Mouse (Mus musculus) forebrain, embryonic 14.5 days (tissue): Measurements from ENCODE around the gene Cd302. TPM values are rescaled to one million over a fixed set of nuclear protein-coding genes. Genes with fewer than 3 reads are reported as not detected.

Experiments used
- ATAC-seq: fragments of 200-750 bp; cut with Nextera tagmentation; 2 replicates; pipeline ENCODE4 v1.8.0; 2017; ENCODE audit warnings: mild to moderate bottlenecking, moderate library complexity
- DNase-seq: peaks from one replicate; pipeline ENCODE4 v3.0.0-alpha.2; 2015; ENCODE audit warnings: low spot score
- H3K27ac ChIP-seq: fragments of 300-500 bp; sonication (generic); 2 replicates; pipeline ENCODE4 v1.5.1; 2014; ENCODE audit warnings: low read depth, mild to moderate bottlenecking, control low read depth, low read length, moderate library complexity
- H3K27me3 ChIP-seq: fragments of 300-500 bp; sonication (generic); replicated peaks from 2 replicates; pipeline ENCODE4 v1.6.1; 2014; ENCODE audit warnings: low read length, control low read depth, mixed read lengths; ENCODE audit not compliant: control insufficient read depth, insufficient read depth
- H3K36me3 ChIP-seq: fragments of 300-500 bp; sonication (generic); 2 replicates; pipeline ENCODE4 v1.6.1; 2014; ENCODE audit warnings: low read length, control low read depth; ENCODE audit not compliant: control insufficient read depth, insufficient read depth
- H3K4me1 ChIP-seq: fragments of 300-500 bp; sonication (generic); 2 replicates; pipeline ENCODE4 v1.6.1; 2014; ENCODE audit warnings: antibody characterized with exemption, low read length, control low read depth; ENCODE audit not compliant: control insufficient read depth, insufficient read depth
- H3K4me2 ChIP-seq: fragments of 300-500 bp; sonication (generic); 2 replicates; pipeline ENCODE4 v1.6.1; 2014; ENCODE audit warnings: mild to moderate bottlenecking, control low read depth, low read length
- H3K4me3 ChIP-seq: fragments of 300-500 bp; sonication (generic); 2 replicates; pipeline ENCODE4 v1.5.1; 2014; ENCODE audit warnings: low read depth, low read length, control low read depth
- H3K9ac ChIP-seq: fragments of 300-500 bp; sonication (generic); 2 replicates; pipeline ENCODE4 v1.6.1; 2014; ENCODE audit warnings: mild to moderate bottlenecking, low read length, control low read depth, moderate library complexity
- H3K9me3 ChIP-seq: fragments of 300-500 bp; sonication (generic); replicated peaks from 2 replicates; pipeline ENCODE4 v1.6.1; 2016; ENCODE audit warnings: low read length, control low read depth, mixed read lengths; ENCODE audit not compliant: control insufficient read depth
- WGBS: fragments of 180-500 bp; shearing (Covaris S2); extraction: QIAGEN DNeasy Blood & Tissue Kit; methylation state at CpG from one replicate; pipeline ENCODE4 v1.1.7; 2014; 5-methylcytosine and 5-hydroxymethylcytosine counted together
- polyA plus RNA-seq: library from polyadenylated mRNA; unstranded; fragments of >200 nt; fragmentation: Nextera tagmentation; extraction: Ambion mirVana; gene quantifications from 2 replicates; pipeline ENCODE4 v1.2.1, GENCODE M21; 2014

Gene Cd302
- 12.2 and 12.6 TPM in 2 replicates for polyA plus RNA-seq

DNA sequence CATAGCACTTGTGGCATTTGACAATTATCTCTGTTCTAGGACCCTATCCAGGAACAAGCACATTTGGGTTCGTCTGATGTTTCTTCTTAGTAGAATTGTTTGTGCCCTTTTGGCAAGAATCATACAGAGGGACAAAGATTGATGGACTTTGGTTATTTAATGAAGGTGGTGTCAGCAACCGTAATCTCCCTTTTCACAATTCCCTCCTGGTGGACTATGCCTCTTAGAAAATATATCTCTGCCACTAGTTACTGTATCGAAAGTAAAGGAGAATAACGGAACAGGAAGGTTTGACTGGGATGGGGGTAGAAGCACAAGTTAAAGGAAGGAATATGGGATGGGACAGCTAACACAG lies at the start of gene Cd302:
Gene Cd302, minus strand, starts transcription at position 22 of the 355 bp plus-strand sequence.
- 59% methylated on average over 4 of the region's 4 CpGs for WGBS
- H3K4me3 ChIP-seq: peak within 1 kb of the TSS; percentile 42

DNA sequence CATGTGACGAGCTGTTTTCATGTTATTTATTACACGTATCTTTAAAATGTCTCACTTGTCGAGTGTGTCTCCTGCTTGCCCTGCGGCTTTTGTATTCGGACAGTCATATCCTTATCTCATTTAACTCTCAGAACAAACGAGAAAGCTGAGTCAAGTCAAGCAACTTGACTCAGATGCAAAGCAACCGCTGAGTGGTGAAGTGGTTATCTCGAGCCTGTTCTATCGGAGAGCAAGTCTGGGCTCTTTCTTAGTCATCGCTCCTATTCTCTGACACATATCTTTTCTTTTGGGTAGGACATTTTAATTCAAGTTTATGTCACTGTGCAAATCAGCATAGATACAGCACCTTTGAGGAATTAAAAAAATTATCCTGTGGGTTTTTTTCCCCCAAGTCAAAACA lies 44.4 kb upstream of the Cd302 start:
- no peak overlapping the region for H3K4me3 ChIP-seq
- ATAC-seq (no peak), DNase-seq (no peak)
- H3K27ac ChIP-seq: no peak overlapping the region
- H3K9me3 ChIP-seq: no peaks in the 10 kb centered on the region
- 92% methylated on average over 10 of the region's 10 CpGs for WGBS
- no peaks in the 10 kb centered on the region for H3K4me1 ChIP-seq
- H3K36me3 ChIP-seq: no peaks in the 10 kb centered on the region
- H3K9ac ChIP-seq: no peak overlapping the region
- H3K27me3 ChIP-seq: no peaks in the 10 kb centered on the region
- no peak overlapping the region for H3K4me2 ChIP-seq

More for the DNA sequence above, at the start of gene Cd302:
- Histone ChIP-seq H3K9ac (peak within 1 kb of the TSS; percentile 63), H3K4me1 (no peaks in the 10 kb centered on the region), H3K9me3 (no peaks in the 10 kb centered on the region), H3K4me2 (peak within 1 kb of the TSS; percentile 77), H3K36me3 (no peaks in the 10 kb centered on the region), H3K27me3 (0 out of 2 replicates have a peak, but pooled peaks cover 4% of the 10 kb centered on the region), H3K27ac (no peak within 1 kb of the TSS)
- ATAC-seq: no peak
- DNase-seq: no peak

DNA sequence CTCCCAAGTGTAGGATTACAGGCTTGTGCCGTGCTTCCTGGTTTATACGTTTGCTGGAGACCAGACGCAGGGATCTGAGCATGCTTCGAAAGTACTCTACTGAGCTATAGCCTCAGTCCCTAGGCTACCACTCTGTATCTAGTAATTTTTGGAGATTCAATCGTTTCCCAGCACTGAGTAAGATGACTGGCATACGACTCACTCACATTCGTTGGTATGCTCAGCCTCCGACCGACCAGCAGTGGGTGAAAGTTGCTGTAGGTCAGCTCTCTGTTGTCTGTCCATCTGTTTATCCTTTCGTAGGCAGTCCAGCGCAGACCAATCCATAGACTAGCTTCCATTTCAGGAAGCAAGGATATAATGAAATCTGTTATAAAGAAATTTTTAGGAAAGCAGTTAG lies 43.3 kb upstream of the Cd302 start:
- Histone ChIP-seq H3K27me3 (no peaks in the 10 kb centered on the region), H3K4me1 (no peaks in the 10 kb centered on the region), H3K27ac (no peak overlapping the region), H3K4me2 (no peak overlapping the region), H3K36me3 (no peaks in the 10 kb centered on the region), H3K4me3 (no peak overlapping the region), H3K9me3 (no peaks in the 10 kb centered on the region), H3K9ac (no peak overlapping the region)
- ATAC-seq (no peak), DNase-seq (no peak)
- 94% methylated on average over 11 of the region's 11 CpGs for WGBS

DNA sequence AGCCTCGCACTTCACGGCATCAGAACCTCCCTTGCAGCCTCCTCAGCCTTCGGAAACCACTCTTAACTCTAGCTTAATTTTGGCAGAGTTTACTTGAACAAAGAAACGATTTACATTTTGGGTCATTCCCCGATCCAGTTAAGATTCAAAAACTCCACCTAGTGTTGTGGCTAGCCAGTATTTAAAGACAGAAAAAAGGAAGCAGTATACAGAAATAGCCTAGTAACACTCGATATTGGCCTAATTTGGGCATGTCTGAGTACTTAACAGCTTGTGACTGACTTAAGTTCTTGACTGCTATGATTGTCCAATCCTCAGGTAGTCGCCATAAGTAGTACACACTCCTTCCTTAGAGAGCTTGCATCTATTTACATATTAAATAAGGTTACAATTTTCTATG lies 42.7 kb upstream of the Cd302 start:
- no peak overlapping the region for H3K4me3 ChIP-seq
- H3K9me3 ChIP-seq: no peaks in the 10 kb centered on the region
- 87% methylated on average over 7 of the region's 7 CpGs for WGBS
- ATAC-seq (no peak), DNase-seq (no peak)
- no peaks in the 10 kb centered on the region for H3K27me3 ChIP-seq
- no peaks in the 10 kb centered on the region for H3K36me3 ChIP-seq
- H3K9ac ChIP-seq: no peak overlapping the region
- H3K4me2 ChIP-seq: no peak overlapping the region
- H3K27ac ChIP-seq: no peak overlapping the region
- no peaks in the 10 kb centered on the region for H3K4me1 ChIP-seq

DNA sequence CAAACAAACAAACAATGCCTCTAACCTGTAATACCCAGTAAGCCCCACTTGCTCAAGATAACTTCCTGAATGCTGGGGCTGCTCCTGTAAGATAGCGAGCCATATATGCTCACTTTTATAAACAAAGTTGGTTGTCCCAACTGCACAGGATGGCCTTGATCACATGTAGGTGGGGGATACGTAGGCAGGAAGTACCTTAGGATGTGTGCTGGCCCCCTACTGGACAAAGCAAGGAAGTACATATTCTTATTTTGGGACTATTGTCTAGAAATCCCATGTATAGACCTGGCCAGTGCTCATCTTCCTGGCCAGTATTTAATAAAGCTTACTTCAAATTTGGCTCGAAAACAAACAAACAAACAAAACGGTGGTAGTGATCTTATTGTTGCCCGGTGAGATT lies 39.1 kb upstream of the Cd302 start:
- Histone ChIP-seq H3K27ac (no peak overlapping the region), H3K4me3 (no peak overlapping the region), H3K4me1 (no peaks in the 10 kb centered on the region), H3K36me3 (no peaks in the 10 kb centered on the region), H3K9ac (no peak overlapping the region), H3K27me3 (no peaks in the 10 kb centered on the region), H3K4me2 (no peak overlapping the region), H3K9me3 (no peaks in the 10 kb centered on the region)
- no peak for ATAC-seq
- DNase-seq: no peak
- 86% methylated on average over 5 of the region's 5 CpGs for WGBS

DNA sequence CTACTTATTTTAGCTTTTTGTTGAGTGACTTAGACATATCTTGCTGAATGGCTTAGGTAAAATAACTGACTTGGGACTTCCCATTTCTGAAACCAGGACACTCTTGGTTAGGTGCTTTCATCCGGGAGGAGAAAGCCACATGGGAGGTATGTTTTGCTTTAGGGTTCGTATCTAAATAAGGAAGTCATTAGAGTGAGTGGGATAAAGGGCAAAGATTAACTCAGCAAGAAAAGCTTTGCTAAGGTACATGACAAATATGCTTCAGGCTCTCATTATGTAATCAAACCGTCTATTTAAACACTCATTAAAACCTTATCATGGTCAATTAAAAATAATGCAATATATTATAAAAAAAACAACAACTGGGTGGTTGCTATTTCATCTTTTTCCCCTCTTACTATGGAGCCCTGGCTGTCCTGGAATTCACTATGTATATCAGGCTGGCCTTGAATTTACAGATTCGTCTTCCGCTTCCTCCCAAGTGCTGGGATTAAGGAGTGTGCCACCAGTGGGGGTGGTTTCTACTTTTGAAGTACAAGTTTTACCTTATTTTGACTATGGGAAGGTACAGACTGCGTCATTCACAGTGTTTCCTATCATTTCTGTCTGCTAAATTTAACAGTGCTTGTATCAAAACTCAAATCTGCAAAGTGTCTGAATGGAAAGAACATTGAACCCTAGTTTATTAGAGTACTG lies 37.9 kb upstream of the Cd302 start:
- no peak for ATAC-seq
- Histone ChIP-seq H3K27ac (no peak overlapping the region), H3K36me3 (no peaks in the 10 kb centered on the region), H3K27me3 (no peaks in the 10 kb centered on the region), H3K9me3 (no peaks in the 10 kb centered on the region), H3K4me1 (no peaks in the 10 kb centered on the region), H3K9ac (no peak overlapping the region), H3K4me3 (no peak overlapping the region), H3K4me2 (no peak overlapping the region)
- DNase-seq: no peak
- WGBS: 71% methylated on average over 6 of the region's 6 CpGs

DNA sequence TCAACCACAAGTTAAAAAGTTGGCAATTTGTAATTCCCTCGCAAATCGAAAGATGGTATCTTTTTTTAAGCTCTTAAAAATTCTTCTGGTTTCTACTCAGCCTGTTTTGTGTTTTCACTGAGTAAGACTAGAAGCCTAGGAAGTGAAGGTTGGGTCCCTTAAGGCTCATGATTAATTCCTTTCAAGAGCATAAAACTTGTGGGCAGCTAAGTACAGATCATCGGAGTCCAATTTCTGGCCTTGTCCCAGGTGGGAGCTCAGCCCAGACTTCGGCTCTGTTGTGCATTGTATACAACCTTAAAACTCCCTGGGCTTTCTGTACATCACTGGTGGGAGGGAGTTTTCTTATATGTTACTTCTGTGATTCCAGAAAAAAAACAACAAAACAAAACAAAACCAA lies 19.5 kb upstream of the Cd302 start:
- ATAC-seq (no peak), DNase-seq (no peak)
- H3K27me3 ChIP-seq: no peaks in the 10 kb centered on the region
- no peak overlapping the region for H3K27ac ChIP-seq
- no peaks in the 10 kb centered on the region for H3K4me1 ChIP-seq
- no peak overlapping the region for H3K4me3 ChIP-seq
- 80% methylated on average over 4 of the region's 4 CpGs for WGBS
- no peak overlapping the region for H3K4me2 ChIP-seq
- H3K9ac ChIP-seq: no peak overlapping the region
- no peaks in the 10 kb centered on the region for H3K9me3 ChIP-seq
- no peaks in the 10 kb centered on the region for H3K36me3 ChIP-seq

DNA sequence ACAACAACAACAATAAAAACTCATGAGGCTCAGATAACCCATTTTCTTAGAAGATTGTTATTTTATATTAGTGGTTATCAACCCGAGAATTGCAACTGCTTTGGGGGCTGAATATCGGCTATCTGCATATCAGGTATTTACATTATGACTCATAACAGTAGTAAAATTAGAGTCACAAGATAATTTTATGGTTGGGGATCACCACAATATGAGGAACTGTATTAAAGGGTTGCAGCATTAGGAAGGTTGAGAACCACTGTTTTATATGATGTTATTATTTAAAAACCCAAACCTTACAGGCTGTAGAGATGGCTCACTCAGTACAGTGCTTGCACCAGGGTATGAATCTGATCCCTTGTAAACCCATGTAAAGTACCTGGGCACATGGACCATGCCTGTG lies 15.0 kb upstream of the Cd302 start:
- H3K36me3 ChIP-seq: no peaks in the 10 kb centered on the region
- WGBS: 95% methylated on average over 2 of the region's 2 CpGs
- no peak overlapping the region for H3K27ac ChIP-seq
- no peak for ATAC-seq
- H3K4me1 ChIP-seq: no peaks in the 10 kb centered on the region
- no peak overlapping the region for H3K4me3 ChIP-seq
- H3K27me3 ChIP-seq: no peaks in the 10 kb centered on the region
- H3K9me3 ChIP-seq: no peaks in the 10 kb centered on the region
- H3K4me2 ChIP-seq: no peak overlapping the region
- no peak for DNase-seq
- no peak overlapping the region for H3K9ac ChIP-seq

DNA sequence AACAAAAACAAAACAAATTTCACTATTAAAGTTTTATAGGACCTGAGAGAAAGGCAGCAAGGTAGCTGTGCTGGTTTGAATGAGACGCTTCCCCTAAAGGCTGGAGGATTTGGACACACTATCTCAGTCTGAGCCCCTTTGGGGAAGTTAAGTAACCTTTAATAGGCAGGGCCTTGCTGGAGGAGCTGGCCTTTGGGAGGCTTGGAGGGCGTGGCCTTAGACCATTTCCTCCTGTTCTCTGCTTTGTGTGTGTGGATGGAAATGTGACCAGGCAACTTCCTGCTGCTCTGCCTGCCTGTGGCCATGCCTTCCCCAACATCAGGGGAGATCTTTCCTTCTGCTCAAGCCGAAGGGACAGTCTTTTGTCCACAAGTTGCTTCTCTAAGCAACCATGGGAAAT lies 14.0 kb upstream of the Cd302 start:
- no peak overlapping the region for H3K9ac ChIP-seq
- H3K36me3 ChIP-seq: no peaks in the 10 kb centered on the region
- H3K9me3 ChIP-seq: no peaks in the 10 kb centered on the region
- H3K4me2 ChIP-seq: no peak overlapping the region
- ATAC-seq: no peak
- no peaks in the 10 kb centered on the region for H3K4me1 ChIP-seq
- no peak for DNase-seq
- no peaks in the 10 kb centered on the region for H3K27me3 ChIP-seq
- H3K27ac ChIP-seq: no peak overlapping the region
- WGBS: 77% methylated on average over 3 of the region's 3 CpGs
- no peak overlapping the region for H3K4me3 ChIP-seq
